Mouse (Mus musculus): Measurements from ENCODE around the gene Nsun2. TPM values are rescaled to one million over a fixed set of nuclear protein-coding genes. Genes with fewer than 3 reads are reported as not detected.
A peak's percentile ranks its signal among the peaks of the same experiment; 100 is the strongest.

Gene Nsun2
- polyA plus RNA-seq (2014; fragmentation: Nextera tagmentation; extraction: Ambion mirVana) = 278 and 320 TPM in 2 replicates

DNA sequence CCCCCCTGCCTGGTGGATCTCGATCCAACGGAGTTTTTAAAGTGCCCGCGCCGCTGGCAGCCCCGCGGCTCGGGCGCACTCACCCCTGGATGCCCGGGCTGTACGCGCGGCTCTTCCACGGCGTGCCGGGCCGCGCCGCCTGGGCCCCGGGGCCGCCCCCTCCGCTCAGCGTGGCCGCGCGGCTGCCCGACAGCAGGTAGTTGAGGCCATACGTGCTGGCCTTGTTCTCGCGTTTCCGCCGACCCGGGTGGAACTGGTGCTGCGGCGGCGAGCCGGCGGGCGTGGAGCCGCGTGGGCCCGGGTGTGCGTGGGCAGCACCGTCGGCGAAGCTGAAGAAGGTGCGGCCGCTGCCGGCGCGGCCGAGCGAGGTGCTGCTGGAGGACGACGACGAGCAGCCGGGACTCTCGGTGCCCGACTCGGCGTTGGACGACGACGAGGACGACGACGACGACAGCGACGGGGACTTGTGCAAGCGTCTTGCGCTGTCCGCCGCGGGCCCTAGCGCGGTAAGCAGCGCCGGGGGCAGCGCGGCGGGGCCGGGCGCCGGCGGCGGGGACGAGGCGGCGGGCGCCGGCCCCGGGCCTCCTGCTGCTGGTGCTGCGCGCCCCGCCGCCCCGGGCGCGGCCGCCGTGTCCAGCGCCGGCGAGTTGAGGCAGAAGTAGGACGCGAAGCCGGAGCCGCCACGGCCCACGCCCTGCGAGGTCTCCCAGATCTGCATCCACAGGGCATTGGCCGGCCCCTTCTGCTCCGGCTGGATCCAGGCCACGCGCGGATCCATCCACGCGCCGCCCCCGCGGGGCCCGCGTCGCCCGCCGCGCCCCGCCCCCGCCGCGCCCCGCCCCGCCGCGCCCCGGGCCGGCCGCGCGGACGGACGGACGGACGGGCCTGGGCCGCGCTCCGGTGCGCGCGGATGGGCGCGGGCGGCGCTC lies at the start of gene Nsun2:
Nsun2 (plus strand) TSS at position 342 of the 929 bp plus-strand sequence.
- under 1% methylated on average over 95 of the region's 155 CpGs for WGBS
- H3K9ac ChIP-seq (ENCODE audit: low read depth, low read length) = peak within 1 kb of the TSS; percentile 98
- peaks cover 6% of the 10 kb centered on the region; the same call in 1 of the 2 replicates for H3K36me3 ChIP-seq (ENCODE audit: control insufficient read depth, insufficient read depth, low read length)
- ATAC-seq (replicated peaks; ENCODE audit: low FRiP score) (peak; percentile 16), DNase-seq (ENCODE audit: low spot score) (peak; percentile 61)
- peak within 1 kb of the TSS; percentile 96 for H3K4me2 ChIP-seq
- peak within 1 kb of the TSS; percentile 95 for H3K27ac ChIP-seq (ENCODE audit: low read depth, low read length)
- H3K9me3 ChIP-seq (ENCODE audit: control insufficient read depth, low read length) = no peaks in the 10 kb centered on the region
- peaks cover 32% of the 10 kb centered on the region for H3K4me1 ChIP-seq (replicated peaks; ENCODE audit: control insufficient read depth, insufficient read depth, low read length)
- no peaks in the 10 kb centered on the region for H3K27me3 ChIP-seq (replicated peaks; ENCODE audit: control insufficient read depth, insufficient read depth, low read length)
- peak within 1 kb of the TSS; percentile 98 for H3K4me3 ChIP-seq (ENCODE audit: low read depth, low read length)

- 20% methylated on average over 6 of the region's 6 CpGs for WGBS
- ATAC-seq (replicated peaks; ENCODE audit: low FRiP score) = 0 out of 2 replicates have a peak, but pooled peaks have one; percentile 37
- DNase-seq (ENCODE audit: low spot score) = no peak
Measured at GRCm38 (mm10) chr13:69485326-69485725, 48.2 kb upstream of the Nsun2 start.

DNA sequence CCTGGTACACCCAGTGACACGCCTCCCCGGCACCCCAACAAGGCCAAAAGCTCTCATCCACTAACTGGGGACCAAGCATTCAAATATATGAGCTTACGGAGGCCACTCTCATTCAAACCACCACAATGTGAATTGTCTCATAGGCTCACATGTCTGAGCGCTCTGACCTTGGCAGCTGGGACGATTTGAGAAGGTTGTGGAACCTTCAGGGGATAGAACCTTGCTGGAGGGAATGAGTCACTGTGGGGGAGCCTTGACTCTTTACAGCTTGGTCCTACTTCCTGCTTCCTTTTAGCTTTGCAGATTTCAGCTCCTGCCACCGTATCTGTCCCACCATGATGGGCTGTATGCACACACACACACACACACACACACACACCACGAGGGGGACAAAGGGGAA lies 47.7 kb upstream of the Nsun2 start:
- Histone ChIP-seq H3K9ac (ENCODE audit: low read depth, low read length) (no peak overlapping the region), H3K4me2 (no peak overlapping the region), H3K4me3 (ENCODE audit: low read depth, low read length) (no peak overlapping the region), H3K36me3 (ENCODE audit: control insufficient read depth, insufficient read depth, low read length) (no peaks in the 10 kb centered on the region), H3K4me1 (replicated peaks; ENCODE audit: control insufficient read depth, insufficient read depth, low read length) (0 out of 2 replicates have a peak, but pooled peaks cover 3% of the 10 kb centered on the region), H3K9me3 (ENCODE audit: control insufficient read depth, low read length) (no peaks in the 10 kb centered on the region), H3K27ac (ENCODE audit: low read depth, low read length) (no peak overlapping the region), H3K27me3 (replicated peaks; ENCODE audit: control insufficient read depth, insufficient read depth, low read length) (peaks cover 61% of the 10 kb centered on the region)
- ATAC-seq (replicated peaks; ENCODE audit: low FRiP score) (no peak), DNase-seq (ENCODE audit: low spot score) (no peak)
- 57% methylated on average over 7 of the region's 7 CpGs for WGBS

More at GRCm38 (mm10) chr13:69485326-69485725, 48.2 kb upstream of the Nsun2 start:
- Histone ChIP-seq H3K27ac (ENCODE audit: low read depth, low read length) (no peak overlapping the region), H3K27me3 (replicated peaks; ENCODE audit: control insufficient read depth, insufficient read depth, low read length) (peaks cover 65% of the 10 kb centered on the region), H3K9ac (ENCODE audit: low read depth, low read length) (no peak overlapping the region), H3K4me1 (replicated peaks; ENCODE audit: control insufficient read depth, insufficient read depth, low read length) (0 out of 2 replicates have a peak, but pooled peaks cover 3% of the 10 kb centered on the region), H3K4me2 (no peak overlapping the region), H3K9me3 (ENCODE audit: control insufficient read depth, low read length) (no peaks in the 10 kb centered on the region), H3K36me3 (ENCODE audit: control insufficient read depth, insufficient read depth, low read length) (no peaks in the 10 kb centered on the region), H3K4me3 (ENCODE audit: low read depth, low read length) (no peak overlapping the region)

- H3K9ac ChIP-seq (ENCODE audit: low read depth, low read length) = no peak overlapping the region
- no peak overlapping the region for H3K4me3 ChIP-seq (ENCODE audit: low read depth, low read length)
- H3K36me3 ChIP-seq (ENCODE audit: control insufficient read depth, insufficient read depth, low read length) = no peaks in the 10 kb centered on the region
- peaks cover 48% of the 10 kb centered on the region for H3K27me3 ChIP-seq (replicated peaks; ENCODE audit: control insufficient read depth, insufficient read depth, low read length)
- no peak overlapping the region for H3K4me2 ChIP-seq
- no peak overlapping the region for H3K27ac ChIP-seq (ENCODE audit: low read depth, low read length)
- WGBS = 78% methylated on average over 7 of the region's 7 CpGs
- no peaks in the 10 kb centered on the region for H3K9me3 ChIP-seq (ENCODE audit: control insufficient read depth, low read length)
- no peak for DNase-seq (ENCODE audit: low spot score)
- no peak for ATAC-seq (replicated peaks; ENCODE audit: low FRiP score)
- 0 out of 2 replicates have a peak, but pooled peaks cover 3% of the 10 kb centered on the region for H3K4me1 ChIP-seq (replicated peaks; ENCODE audit: control insufficient read depth, insufficient read depth, low read length)
Measured at GRCm38 (mm10) chr13:69487108-69487507, 46.4 kb upstream of the Nsun2 start.

GRCm38 (mm10) chr13:69487611-69488275 lies 45.8 kb upstream of the Nsun2 start:
- Histone ChIP-seq H3K9ac (ENCODE audit: low read depth, low read length) (no peak overlapping the region), H3K4me3 (ENCODE audit: low read depth, low read length) (0 out of 2 replicates have a peak overlapping the region, but pooled peaks have one; percentile 12)
- WGBS = 2% methylated on average over 26 of the region's 26 CpGs

GRCm38 (mm10) chr13:69488565-69489255 lies 44.8 kb upstream of the Nsun2 start:
- ATAC-seq (replicated peaks; ENCODE audit: low FRiP score) = no peak
- Histone ChIP-seq H3K4me3 (ENCODE audit: low read depth, low read length) (no peak overlapping the region), H3K9ac (ENCODE audit: low read depth, low read length) (no peak overlapping the region), H3K27ac (ENCODE audit: low read depth, low read length) (no peak overlapping the region), H3K36me3 (ENCODE audit: control insufficient read depth, insufficient read depth, low read length) (no peaks in the 10 kb centered on the region), H3K4me2 (peak overlapping the region; percentile 9; the same call in 1 of the 2 replicates), H3K9me3 (ENCODE audit: control insufficient read depth, low read length) (no peaks in the 10 kb centered on the region), H3K4me1 (replicated peaks; ENCODE audit: control insufficient read depth, insufficient read depth, low read length) (0 out of 2 replicates have a peak, but pooled peaks cover 3% of the 10 kb centered on the region), H3K27me3 (replicated peaks; ENCODE audit: control insufficient read depth, insufficient read depth, low read length) (peaks cover 33% of the 10 kb centered on the region)
- 32% methylated on average over 13 of the region's 13 CpGs for WGBS
- no peak for DNase-seq (ENCODE audit: low spot score)

More at GRCm38 (mm10) chr13:69487611-69488275, 45.8 kb upstream of the Nsun2 start:
- Histone ChIP-seq H3K27me3 (replicated peaks; ENCODE audit: control insufficient read depth, insufficient read depth, low read length) (peaks cover 43% of the 10 kb centered on the region), H3K9me3 (ENCODE audit: control insufficient read depth, low read length) (no peaks in the 10 kb centered on the region), H3K4me1 (replicated peaks; ENCODE audit: control insufficient read depth, insufficient read depth, low read length) (0 out of 2 replicates have a peak, but pooled peaks cover 3% of the 10 kb centered on the region), H3K4me2 (peak overlapping the region; percentile 53), H3K36me3 (ENCODE audit: control insufficient read depth, insufficient read depth, low read length) (no peaks in the 10 kb centered on the region), H3K27ac (ENCODE audit: low read depth, low read length) (no peak overlapping the region)
- DNase-seq (ENCODE audit: low spot score) = no peak
- ATAC-seq (replicated peaks; ENCODE audit: low FRiP score) = no peak

DNA sequence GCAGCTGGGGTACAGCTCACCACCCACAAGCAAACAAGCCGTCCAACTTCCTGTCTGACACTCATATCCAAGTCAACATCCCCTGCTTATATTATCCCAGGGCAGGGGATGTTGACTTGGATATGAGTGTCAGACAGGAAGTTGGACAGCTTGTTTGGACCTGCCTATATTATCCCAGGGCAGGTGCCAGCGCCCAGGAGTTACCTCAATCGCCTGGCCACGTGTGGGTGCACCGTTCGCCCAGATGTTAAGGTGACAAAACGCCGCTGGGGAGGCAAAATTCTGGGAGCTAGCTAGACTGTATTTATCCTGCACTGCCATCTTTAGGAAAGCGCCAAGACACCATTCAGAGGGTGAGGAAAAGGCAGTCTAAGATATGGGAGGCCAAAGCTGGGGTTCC lies 43.8 kb upstream of the Nsun2 start:
- H3K27ac ChIP-seq (ENCODE audit: low read depth, low read length) = no peak overlapping the region
- H3K9ac ChIP-seq (ENCODE audit: low read depth, low read length) = no peak overlapping the region
- DNase-seq (ENCODE audit: low spot score) (no peak), ATAC-seq (replicated peaks; ENCODE audit: low FRiP score) (no peak)
- H3K36me3 ChIP-seq (ENCODE audit: control insufficient read depth, insufficient read depth, low read length) = no peaks in the 10 kb centered on the region
- H3K27me3 ChIP-seq (replicated peaks; ENCODE audit: control insufficient read depth, insufficient read depth, low read length) = peaks cover 29% of the 10 kb centered on the region
- no peaks in the 10 kb centered on the region for H3K9me3 ChIP-seq (ENCODE audit: control insufficient read depth, low read length)
- H3K4me1 ChIP-seq (replicated peaks; ENCODE audit: control insufficient read depth, insufficient read depth, low read length) = 0 out of 2 replicates have a peak, but pooled peaks cover 3% of the 10 kb centered on the region
- no peak overlapping the region for H3K4me3 ChIP-seq (ENCODE audit: low read depth, low read length)
- H3K4me2 ChIP-seq = no peak overlapping the region
- 75% methylated on average over 9 of the region's 9 CpGs for WGBS

GRCm38 (mm10) chr13:69492876-69493463 lies 40.6 kb upstream of the Nsun2 start:
- WGBS = 23% methylated on average over 7 of the region's 7 CpGs
- Histone ChIP-seq H3K4me3 (ENCODE audit: low read depth, low read length) (no peak overlapping the region), H3K4me1 (replicated peaks; ENCODE audit: control insufficient read depth, insufficient read depth, low read length) (0 out of 2 replicates have a peak, but pooled peaks cover 3% of the 10 kb centered on the region), H3K9ac (ENCODE audit: low read depth, low read length) (no peak overlapping the region), H3K27me3 (replicated peaks; ENCODE audit: control insufficient read depth, insufficient read depth, low read length) (peaks cover 14% of the 10 kb centered on the region), H3K9me3 (ENCODE audit: control insufficient read depth, low read length) (no peaks in the 10 kb centered on the region), H3K4me2 (no peak overlapping the region), H3K36me3 (ENCODE audit: control insufficient read depth, insufficient read depth, low read length) (no peaks in the 10 kb centered on the region; the same call in 1 of the 2 replicates), H3K27ac (ENCODE audit: low read depth, low read length) (no peak overlapping the region)
- DNase-seq (ENCODE audit: low spot score) (no peak), ATAC-seq (replicated peaks; ENCODE audit: low FRiP score) (peak; percentile 44)

Measured in liver, embryonic 11.5 days (tissue).